Mouse (Mus musculus) olfactory bulb, adult 2 months (tissue): Measurements from ENCODE around the gene Ptcra.

Source experiments
- CTCF ChIP-seq: fragments of 200-500 bp; IDR thresholded peaks from 2 replicates; pipeline ENCODE4 v1.5.1; 2012; ENCODE audit warnings: low read depth, mild to moderate bottlenecking, low read length, moderate library complexity; ENCODE audit not compliant: insufficient read depth
- POLR2A ChIP-seq: fragments of 200-500 bp; IDR thresholded peaks from 2 replicates; pipeline ENCODE4 v1.6.1; 2012; ENCODE audit warnings: mild to moderate bottlenecking, low read depth, low read length, moderate library complexity; ENCODE audit not compliant: insufficient read depth

DNA sequence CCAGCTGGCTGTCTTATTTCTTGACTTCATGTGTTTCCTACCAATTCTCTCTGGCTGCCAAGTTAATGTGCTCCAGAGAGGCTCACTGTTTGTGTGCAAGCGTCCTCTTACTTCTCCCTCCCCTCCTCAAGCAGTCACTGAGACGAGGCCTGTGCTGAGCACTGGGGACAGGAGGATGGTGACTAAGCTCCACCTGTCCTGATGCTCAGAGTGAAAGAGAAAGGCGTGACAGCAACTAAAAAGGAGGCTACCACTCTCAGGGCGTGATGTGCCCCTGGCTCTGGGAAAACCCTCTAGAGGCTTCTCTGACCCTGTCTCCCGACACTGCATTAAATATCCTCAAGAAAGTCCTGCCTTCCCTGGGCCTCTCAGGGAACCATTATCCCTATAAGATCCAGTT is 14.2 kb downstream of the Ptcra start:
- TF ChIP-seq POLR2A: no peak
- no peak for TF ChIP-seq CTCF
